Mouse (Mus musculus) adrenal gland (tissue): Measurements from ENCODE around the gene Col4a6.

Experiments used
- intact Hi-C: fragments of 180-260 bp; cut with DNase I; formaldehyde crosslinking; loops from one replicate; pipeline ENCODE4 v1.15.1; 2025
- long read RNA-seq, 2 experiments: library from polyadenylated mRNA; unstranded; transcript quantifications; one replicate each; pipeline ENCODE4 v2.0.0; 2020; ENCODE audit warnings: borderline replicate concordance in 1 of 2; ENCODE audit not compliant: insufficient replicate concordance in 1 of 2

Col4a6 gene
- long read RNA-seq, experiment 1 = 0 reads
- long read RNA-seq, experiment 2, partial matches to known transcripts = 0 of 1 reads
- long read RNA-seq, experiment 2, other reads (novel, unspliced or antisense) = 1 of 1 reads

DNA sequence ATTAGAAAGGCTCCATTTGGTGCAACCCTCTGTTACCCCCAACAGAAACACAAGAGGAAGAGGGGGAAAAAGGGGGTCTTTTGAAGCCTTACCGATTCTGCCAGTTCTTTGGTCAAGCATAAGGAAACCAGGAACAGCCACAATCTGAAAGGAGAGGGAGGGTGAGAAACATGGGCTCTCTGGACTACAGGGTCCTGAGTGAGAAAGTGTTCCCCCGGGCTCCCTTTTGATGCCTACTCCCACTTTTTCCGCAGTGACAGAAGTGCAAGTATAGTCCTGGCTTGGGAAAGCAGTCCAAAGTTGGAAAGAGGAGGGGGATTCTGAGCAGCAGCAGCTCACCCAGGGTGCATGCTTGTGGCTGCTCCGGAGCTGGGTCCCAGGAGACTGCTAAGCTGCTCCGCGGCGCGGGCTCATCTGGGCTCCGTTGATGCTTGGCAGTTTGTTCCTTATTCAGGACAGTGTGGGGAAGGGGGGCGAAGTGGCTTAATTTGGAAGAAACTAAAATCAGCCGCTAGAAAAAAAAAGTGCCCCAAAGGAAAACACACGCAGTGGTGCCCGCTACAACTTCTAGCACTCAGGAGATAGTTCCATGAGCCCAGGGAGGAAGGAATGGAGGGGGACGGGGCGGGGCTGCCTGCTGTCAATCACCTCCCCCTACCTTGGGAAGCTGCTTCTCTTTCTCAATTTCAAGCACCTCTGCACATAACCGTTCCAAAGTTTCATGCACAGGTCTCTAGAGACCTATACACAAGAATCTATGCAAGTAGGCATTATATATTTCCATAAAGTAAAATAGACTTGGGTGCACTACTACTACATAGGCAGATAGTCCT, at the start of gene Col4a6:
Gene Col4a6 (minus strand): TSS at position 607 of the 833 bp plus-strand sequence.
- intact Hi-C loops = no loop called here

DNA sequence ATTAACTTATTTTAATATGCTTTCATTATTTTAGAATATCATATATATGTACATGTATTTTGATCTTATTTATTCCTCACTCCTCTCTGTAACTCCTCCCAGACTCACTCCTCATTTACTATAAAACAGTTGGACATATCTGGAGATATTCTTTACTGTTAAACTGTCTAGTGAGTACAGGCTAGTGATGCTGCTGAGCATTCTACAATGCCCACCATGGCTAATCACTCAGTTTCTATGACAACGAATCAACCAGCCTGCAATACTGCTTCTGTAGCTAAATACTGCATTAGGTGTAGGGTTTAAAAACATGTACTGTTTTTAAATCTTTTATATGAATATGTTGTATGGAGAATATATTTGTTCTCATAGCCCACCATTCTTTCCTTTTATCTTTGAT, 29.2 kb upstream of the Col4a6 start:
- intact Hi-C loops = no loop called here

DNA sequence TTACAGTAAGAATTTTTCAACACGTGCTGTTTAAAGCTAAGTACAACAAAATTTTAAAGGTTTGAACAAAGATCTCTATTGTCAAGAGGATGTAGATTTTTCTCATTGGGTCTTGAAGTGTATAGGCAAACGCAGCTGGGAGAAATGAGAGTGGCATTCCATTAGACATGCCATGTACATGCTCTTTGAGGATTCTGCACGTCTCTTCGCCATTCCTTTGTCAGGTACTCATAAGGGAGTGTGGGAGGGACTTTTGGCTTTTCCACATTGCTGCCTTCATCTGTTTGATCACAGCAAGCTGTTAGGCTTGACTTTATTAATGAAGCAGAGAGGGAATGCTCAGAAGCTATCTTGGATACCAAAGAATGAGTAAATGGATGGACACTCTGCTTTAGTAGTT, 20.7 kb upstream of the Col4a6 start:
- intact Hi-C loops = no loop called here

DNA sequence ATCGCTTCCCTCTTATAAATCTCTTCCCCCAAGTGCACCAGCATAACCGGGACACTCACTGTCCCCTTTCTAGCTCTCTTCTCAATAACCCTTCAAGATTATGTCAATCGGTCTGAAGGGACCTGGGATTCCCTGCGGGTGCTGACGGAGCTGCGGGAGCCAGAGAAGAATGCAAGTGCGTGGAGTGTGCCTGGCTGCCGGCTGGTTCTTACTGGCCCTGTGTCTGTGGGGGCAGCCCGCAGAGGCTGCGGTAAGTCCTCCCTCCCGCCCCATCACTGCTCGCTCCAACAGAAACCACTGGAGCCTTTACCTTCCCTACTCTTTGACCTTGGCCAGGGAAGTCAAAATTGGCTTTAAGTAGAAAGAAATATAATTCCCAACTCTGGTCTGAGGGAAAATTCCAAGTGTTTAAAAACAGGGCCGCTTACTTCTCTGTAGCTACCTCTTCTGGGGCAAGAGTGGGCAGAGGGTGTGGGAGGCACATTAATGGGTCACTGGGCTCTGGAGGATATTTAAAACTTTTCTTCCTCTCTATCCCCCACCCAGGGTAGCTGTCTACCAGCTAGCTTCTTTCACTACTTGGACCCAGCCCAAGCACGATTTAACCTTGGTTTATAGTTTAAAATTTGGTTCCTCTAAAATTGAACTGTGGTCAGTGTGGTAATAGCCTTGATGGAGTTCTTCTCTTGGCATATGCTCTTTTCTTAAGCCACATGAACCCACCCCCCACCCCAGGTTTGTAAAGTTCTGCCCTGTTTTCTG, 1.9 kb upstream of the Col4a6 start:
- intact Hi-C loops = no loop called here

DNA sequence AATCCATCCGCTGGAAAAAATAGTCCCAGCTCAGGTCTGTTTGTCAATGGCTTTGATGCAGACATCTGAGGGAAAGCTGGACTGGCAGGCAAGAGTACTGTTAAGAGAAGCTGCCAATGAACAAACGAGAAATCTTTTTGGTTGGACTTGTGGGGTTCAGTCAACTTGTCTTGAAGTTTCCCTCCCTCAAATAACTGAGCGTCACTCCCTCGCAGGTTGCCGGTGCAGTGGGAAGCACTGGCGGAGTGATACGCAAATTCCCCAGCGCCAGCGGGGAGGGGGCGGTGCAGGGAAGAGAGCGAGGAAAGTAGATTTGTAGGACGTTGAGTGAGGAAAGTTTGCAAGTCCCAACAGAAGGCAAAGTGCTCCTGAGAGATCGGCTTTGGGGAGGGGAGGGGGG, 1.2 kb upstream of the Col4a6 start, which contains the start of gene Col4a5:
Gene Col4a5 (plus strand): TSS at position 276 of the 400 bp plus-strand sequence.
- intact Hi-C loops = no loop called here

DNA sequence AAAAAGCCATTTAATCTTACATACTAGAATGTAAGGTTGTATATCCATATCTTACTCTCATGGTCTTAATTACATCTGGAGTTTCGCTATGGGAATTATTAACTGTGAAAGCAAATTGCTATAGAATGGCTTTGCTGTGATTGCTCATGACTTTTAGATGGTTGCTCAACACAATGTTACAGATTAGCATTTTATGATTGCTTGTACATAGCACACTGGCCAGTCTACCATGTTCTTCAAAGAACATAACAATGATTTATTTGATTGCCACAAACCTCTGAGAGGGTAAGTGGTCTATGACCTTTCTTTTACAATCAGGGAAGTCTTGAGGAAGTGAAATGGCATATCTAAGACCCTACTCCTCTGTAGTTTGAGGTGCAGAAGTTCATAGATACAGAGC, 25.9 kb downstream of the Col4a6 start:
- intact Hi-C loops = no loop called here

DNA sequence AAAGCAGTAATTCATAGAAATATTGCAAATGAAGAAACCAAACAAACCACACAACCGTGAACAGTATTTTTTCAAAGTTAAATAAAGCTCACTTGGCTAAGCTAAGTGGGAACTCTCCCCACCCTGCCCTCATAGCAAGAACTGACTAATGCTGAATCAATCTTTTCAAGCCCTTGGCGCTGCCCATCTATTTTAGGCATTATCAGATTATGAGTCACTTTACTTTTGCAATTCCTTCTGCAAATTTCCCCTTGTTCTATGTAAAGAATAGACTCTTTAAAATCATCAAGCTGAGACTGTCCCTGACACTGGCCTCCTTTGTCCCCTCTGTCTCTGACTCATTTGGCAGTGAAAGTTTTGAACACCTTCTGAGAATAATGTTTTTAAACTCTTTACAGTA, 34.5 kb downstream of the Col4a6 start:
- intact Hi-C loops = no loop called here

DNA sequence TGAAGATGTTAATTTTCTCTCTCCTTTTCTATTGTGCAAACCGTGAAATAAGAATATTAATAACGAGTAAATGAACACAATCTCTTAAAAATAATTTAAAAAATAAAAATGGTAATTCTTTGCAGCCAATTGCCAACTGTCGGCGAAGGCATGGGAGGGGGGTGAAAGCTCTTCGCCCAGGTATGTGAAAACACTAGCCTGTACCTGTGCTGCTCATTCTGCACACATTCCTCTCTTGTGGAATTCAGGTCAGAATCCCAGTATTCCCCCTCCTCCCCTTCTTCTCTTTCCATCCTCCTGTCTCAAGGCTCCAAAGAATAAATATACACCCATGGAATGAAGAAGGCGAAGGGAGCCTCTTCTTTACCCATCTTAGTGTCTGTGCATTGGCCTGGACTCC, 37.1 kb downstream of the Col4a6 start:
- intact Hi-C loops = no loop called here

DNA sequence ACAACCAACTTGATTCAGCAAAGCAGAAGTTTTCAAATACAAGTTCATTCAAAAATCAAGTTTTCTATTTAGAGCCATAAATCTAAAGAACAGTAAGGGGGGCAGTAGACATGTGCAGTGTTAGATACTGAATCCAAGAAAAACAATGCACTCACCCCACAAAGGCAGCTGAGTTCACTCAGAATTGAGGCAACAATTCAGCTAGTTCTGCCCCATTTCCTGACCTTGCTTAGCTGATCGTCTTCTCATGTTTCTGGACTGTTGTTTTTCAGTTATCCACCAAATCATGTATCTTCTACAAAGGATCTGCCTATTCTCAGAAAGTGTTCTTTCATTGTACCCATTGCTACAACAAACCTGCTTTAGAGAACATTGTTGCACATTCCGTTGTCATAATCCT, 58.6 kb downstream of the Col4a6 start:
- intact Hi-C loops = no loop called here

DNA sequence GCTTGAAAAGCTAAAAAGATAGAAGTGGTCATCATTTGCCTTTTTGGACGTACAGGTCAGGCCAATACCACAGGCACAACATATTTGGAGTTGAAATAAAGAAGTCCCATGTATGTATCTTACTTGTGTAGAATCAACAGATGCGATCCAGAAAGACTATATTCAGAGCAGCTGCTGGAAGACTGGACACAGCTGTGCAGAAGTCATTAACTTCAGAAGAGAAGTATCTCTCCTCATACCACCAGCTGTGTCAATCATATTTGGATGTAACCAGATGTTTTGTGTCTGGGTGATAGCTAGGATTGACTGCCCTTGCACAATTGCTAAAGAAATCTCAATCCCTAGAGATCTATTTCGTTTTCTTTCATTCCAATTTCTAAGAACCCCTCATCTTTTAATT, 77.6 kb downstream of the Col4a6 start:
- intact Hi-C loops = no loop called here

DNA sequence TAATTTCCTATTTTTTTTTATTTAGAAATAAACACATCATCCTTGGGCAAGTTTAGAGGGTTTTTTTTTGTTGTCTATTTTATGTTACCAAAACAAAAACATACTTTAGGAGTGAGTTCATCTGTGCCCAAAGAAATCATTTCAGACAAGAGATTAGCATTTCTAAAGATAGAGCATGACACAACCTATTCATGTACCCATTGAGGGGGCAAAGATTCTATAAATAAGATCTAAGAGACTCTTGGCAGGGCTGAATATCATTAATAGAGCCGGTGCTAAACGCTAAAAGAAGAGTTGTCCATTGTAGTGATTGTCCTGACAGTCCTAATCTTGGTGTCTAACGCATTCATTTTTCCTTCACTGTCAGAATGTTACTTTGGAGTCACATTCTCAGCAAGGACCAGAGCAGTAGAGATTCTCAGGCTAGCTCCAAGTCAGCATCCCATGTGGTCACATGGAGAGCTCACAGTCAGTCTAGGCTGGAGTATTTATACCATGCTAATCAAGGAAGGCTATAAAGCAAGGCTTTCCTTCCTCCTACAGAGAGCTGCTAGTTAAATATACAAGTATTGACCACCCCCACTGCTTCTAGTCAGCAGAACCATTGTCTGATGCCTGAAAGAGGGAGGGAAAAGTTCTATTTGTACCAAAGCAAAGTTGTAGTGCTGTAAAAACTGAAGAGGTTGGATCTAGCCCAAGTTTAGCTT, 88.3 kb downstream of the Col4a6 start:
- intact Hi-C loops = no loop called here

DNA sequence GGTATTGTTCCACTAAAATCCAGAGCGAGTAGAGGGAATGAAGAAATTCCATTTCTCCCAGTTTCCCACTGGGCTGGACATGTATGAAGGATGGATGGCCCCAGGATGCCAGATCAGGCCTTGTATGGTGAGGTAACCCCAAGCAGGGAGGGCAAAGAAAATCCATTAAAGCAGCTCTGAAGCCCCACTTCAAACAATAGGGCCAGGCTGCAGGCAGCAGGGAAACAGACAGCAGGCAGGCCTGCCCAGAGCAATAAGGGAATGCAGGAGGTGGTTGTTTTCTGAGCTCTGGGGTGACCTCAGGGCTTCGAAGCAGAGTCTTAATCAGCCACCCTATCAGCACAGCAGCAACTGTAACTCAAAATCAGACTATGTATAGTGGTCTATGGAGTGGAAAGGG, 89.2 kb downstream of the Col4a6 start:
- intact Hi-C loops = no loop called here

DNA sequence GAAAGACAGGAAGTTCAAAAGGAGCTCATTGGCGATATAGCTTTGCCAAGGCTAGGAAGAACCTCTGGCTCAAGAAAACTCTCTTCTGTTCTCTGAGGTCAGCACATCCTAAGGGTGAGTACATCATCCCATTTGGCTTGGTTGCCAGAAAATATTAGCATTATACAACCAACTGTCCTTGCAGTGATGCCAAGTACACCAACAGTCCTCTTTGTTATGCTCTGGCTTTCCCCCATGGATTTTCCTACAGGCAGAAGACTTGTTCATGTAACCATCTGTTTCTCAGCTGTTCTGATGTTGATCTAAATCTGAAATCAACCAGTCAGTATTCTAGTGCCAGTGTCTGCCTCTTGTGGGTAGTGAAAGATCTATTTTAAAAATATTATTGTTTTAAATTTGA, 103.6 kb downstream of the Col4a6 start:
- intact Hi-C loops = no loop called here

DNA sequence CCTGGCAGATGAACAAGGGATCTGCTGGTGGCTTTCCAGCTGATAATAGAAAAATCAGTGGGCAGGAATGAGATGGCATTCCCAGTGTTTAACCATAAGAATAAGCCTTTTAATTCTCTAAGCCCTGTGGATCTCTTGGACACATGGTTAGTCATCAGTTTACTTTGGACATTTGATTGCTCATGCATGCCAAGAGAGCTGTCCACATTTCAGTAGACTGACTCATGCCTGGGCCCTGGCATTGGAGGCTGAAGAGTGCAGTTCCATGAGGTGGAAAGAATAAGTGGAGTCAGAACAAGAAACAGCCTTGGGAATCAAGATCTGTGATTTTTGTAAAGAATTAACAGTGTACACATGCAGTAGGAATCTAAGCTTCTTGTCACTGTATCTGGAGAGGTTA, 110.5 kb downstream of the Col4a6 start:
- intact Hi-C loops = no loop called here

DNA sequence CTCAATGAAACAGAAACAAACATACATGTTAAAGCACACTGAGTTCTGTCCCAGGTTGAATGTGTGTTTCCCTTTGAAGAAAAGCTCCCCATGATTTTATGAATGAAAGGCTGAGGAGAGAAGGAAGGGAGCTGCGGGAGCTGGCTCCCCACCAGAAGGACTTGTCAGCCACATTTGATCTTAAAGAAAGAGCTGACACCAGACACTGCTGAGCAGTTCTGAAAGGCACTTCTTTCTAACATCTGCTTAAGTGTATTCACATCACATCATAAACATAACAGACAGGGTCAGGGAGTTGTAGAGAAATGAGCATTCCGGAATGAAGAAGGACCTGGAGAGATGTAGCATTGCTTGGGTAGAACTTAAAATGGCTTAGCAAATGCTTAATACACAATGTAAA, 132.5 kb downstream of the Col4a6 start:
- intact Hi-C loops = no loop called here

DNA sequence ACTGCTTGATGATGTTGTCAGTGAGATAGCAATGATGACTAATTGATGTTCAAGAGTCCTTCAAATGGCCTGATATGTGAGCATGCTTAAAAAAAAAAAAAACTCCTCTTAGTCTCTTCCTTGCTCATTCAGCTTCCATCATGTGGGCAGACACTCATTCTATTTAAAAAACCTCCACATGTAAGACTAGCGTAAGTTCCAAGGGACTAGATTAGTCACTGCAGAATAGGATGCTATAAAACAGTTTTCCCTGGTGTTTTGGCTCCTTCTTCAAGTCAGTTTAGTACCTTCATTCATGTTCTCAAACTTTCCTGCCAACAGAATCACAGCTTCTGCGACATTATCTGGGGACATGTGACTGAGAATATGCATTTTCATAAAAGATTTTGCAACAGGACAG, 145.8 kb downstream of the Col4a6 start:
- intact Hi-C loops = no loop called here

DNA sequence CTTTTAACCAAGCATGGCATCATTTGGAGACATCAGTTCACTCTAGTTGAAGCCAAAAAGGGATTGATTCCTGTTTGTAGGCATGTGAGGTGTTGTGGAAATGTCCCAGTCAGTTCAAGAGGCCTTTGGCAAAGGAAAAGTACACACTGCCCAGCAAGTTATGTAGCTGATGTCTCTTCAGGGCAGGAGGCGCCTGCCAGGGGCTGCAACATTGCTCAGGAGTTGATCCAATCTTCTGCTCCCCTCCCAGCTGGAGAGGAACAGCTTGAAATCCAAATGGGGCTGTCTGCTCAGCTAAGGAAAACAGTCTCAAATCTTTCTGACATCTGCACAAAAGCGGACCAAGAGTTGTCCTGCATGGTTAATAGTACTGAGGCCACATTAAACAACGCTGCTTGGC, 149.7 kb downstream of the Col4a6 start:
- intact Hi-C loops = no loop called here

DNA sequence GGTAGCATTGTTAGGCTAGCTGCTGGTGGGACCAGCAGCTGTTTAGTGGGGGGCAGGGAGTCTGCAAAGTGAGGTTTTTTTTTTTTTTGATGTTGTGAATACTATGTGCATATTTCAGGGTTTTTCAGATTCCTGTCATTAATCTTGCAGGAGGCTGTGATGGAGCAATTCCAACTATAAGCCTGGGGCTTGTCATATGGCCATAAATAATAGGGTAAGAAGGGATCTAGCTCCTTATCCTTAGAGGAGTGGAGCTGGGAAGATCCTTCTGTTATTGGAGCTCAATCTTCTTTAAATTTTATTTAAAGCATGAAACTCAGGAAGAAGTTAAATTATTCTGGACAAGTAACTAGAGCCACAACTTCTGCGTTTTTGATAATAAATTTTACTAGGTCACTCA, 157.7 kb downstream of the Col4a6 start:
- intact Hi-C loops = no loop called here

DNA sequence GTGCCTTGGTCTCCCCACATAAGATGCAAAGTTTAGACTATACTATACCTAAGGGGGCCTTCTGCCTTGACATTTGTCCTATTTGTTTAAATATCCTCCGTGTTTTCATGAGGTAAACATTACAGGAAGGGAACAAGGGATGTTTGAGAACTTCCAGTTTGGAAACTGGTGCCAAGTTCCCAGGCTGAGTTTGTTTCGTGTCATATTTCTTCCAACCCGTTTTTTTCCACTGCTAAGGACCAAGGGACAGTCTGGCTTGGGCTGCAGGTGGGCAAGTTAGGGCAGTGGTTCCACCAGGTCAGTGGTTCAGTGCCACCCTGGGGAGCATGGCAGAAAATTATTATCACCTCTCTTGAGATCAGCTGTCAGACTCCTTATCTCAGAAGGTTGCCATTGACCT, 158.1 kb downstream of the Col4a6 start:
- intact Hi-C loops = no loop called here

DNA sequence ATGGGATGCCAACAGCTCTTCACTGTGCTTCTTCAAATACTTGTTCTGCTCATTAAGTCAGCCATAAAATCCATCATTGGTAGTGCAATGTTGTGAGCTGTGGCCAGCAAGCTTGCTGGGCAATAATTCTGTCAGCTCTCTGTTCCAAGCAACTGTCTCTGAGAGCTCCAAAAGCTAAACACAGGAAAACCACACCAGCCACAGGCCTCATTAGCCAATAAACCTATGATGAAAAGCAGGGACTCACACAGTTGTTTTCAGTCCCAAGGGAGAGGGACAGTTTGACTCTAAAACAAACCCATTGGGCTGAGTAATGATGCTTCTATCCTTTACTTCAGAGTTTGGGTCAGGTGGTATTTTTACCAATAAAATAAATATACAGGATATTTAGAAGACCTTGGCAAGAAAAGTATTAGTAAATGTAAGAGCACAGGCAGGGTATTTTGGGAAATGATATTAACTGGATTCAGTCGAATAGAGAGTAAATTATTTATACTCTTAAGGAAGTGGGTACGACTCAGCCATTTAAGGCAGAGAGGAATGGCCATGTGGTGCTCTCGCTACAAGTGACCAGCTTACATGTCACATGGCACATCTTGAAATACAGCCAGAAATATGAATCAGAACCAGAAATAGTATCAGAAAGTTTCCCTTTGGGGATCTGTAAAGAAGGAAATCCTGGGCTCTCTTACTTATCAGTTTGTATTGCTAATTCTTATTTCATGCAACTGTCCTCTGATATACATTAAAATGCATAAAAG, 181.0 kb downstream of the Col4a6 start:
- intact Hi-C loops = no loop called here

DNA sequence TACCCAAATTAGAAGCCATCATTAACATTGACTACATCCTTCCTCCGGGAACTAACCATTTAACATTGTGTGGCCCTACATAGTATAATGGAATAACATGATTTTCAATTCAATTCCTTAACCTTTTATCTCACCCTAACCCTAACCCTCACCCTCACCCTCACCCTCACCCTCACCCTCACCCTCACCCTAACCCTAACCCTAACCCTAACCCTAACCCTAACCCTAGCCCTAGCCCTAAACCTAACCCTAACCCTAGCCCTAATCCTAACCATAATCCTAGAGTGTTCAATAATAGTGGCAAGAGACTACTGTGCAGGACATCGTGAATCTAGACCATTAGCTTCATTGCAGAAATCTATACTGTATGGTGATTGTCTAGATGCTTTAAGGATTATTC, 197.5 kb downstream of the Col4a6 start:
- intact Hi-C loops = no loop called here
